Comparison of ENCODE assay signal across 26 mouse cellular contexts in genomic region chr13:15380081-15380480, GRCm38 (mm10).
DNase-seq lines count a peak whose midpoint lies in the region; ATAC-seq and TF ChIP-seq lines count a peak whose summit lies in the region.
"Had no signal": no experiment of that assay in that cellular context is flagged by ENCODE, and none has a peak within 500 bp of the region (broad histone marks: within the 10 kb centered on the region; RNA-seq: fewer than 3 reads in every experiment).

No protein-coding gene starts in this region.

- no peaks in the 10 kb centered on the region for H3K36me3 ChIP-seq in hindbrain, postnatal 0 days (ENCODE audit: insufficient read depth, low read length)
- H3K36me3 ChIP-seq in hindbrain, embryonic 13.5 days: no peaks in the 10 kb centered on the region
- H3K36me3 ChIP-seq: embryonic facial prominence, embryonic 12.5 days; G1E; hindbrain, embryonic 10.5 days; intestine, embryonic 15.5 days; limb, embryonic 13.5 days; liver, embryonic 12.5 days; midbrain, embryonic 12.5 days had no signal

- TF ChIP-seq CTCF in hindbrain, postnatal 0 days (IDR thresholded peaks at IDR 0.05; ENCODE audit: low read depth): no peak

- no peak overlapping the region for H3K9ac ChIP-seq in hindbrain, postnatal 0 days (replicated peaks; ENCODE audit: low read length)
- H3K9ac ChIP-seq in hindbrain, embryonic 13.5 days: no peak overlapping the region
- H3K9ac ChIP-seq: embryonic facial prominence, embryonic 12.5 days; intestine, embryonic 15.5 days; limb, embryonic 13.5 days; liver, embryonic 12.5 days; liver, postnatal 0 days; midbrain, embryonic 12.5 days had no signal

- WGBS in hindbrain, postnatal 0 days: 66% methylated on average over 8 of the region's 8 CpGs
- WGBS in hindbrain, embryonic 13.5 days: 83% methylated on average over 8 of the region's 8 CpGs

- H3K4me3 ChIP-seq in hindbrain, postnatal 0 days (ENCODE audit: low read length): no peak overlapping the region
- no peak overlapping the region for H3K4me3 ChIP-seq in hindbrain, embryonic 13.5 days
- H3K4me3 ChIP-seq: embryonic facial prominence, embryonic 12.5 days; hindbrain, embryonic 10.5 days; intestine, embryonic 15.5 days; limb, embryonic 13.5 days; liver, embryonic 12.5 days; midbrain, embryonic 12.5 days had no signal

- no peaks in the 10 kb centered on the region for H3K9me3 ChIP-seq in hindbrain, postnatal 0 days (ENCODE audit: low read length)
- H3K9me3 ChIP-seq in hindbrain, embryonic 13.5 days: no peaks in the 10 kb centered on the region
- H3K9me3 ChIP-seq: embryonic facial prominence, embryonic 12.5 days; G1E; hindbrain, embryonic 10.5 days; intestine, embryonic 15.5 days; limb, embryonic 13.5 days; liver, embryonic 12.5 days; midbrain, embryonic 12.5 days had no signal

- ATAC-seq in hindbrain, postnatal 0 days: no peak
- no peak for ATAC-seq in hindbrain, embryonic 13.5 days (ENCODE audit: low FRiP score)
- ATAC-seq: hindbrain, embryonic 16.5 days; intestine, embryonic 15.5 days; liver, embryonic 12.5 days; liver, postnatal 0 days; lung, postnatal 0 days had no signal

- DNase-seq in cerebellum, postnatal 14 days: peak; percentile 38 to 51
- DNase-seq in cerebellum, postnatal 25 days: no peak
- DNase-seq in hindbrain, postnatal 0 days (ENCODE audit: low spot score): peak; percentile 62
- peak; percentile 9 for DNase-seq in lung, postnatal 10 days
- DNase-seq in lung, postnatal 14 days: no peak
- peak; percentile 9 for DNase-seq in right cerebral cortex, postnatal 4 days
- no peak for DNase-seq in right cerebral cortex, postnatal 36 days (ENCODE audit: low spot score in 2 of 2)
- DNase-seq: adrenal gland, adult 8-10 months; cerebellum, adult 9-10 months; gastrocnemius, postnatal 14 days; heart, postnatal 14 days; kidney, adult 2 months; kidney, postnatal 4 days; liver, postnatal 0 days; thymus, postnatal 4 days had no signal

- no peak overlapping the region for H3K4me2 ChIP-seq in hindbrain, postnatal 0 days (ENCODE audit: low read depth, low read length)
- no peak overlapping the region for H3K4me2 ChIP-seq in hindbrain, embryonic 13.5 days
- H3K4me2 ChIP-seq: embryonic facial prominence, embryonic 12.5 days; intestine, embryonic 15.5 days; limb, embryonic 13.5 days; liver, embryonic 12.5 days; midbrain, embryonic 12.5 days had no signal

- no peaks in the 10 kb centered on the region for H3K27me3 ChIP-seq in hindbrain, postnatal 0 days (ENCODE audit: insufficient read depth, low read length)
- no peaks in the 10 kb centered on the region for H3K27me3 ChIP-seq in hindbrain, embryonic 13.5 days
- H3K27me3 ChIP-seq: embryonic facial prominence, embryonic 12.5 days; intestine, embryonic 15.5 days; limb, embryonic 13.5 days; liver, embryonic 12.5 days; midbrain, embryonic 12.5 days had no signal

- H3K4me1 ChIP-seq in hindbrain, postnatal 0 days (ENCODE audit: insufficient read depth, low read length): no peaks in the 10 kb centered on the region
- no peaks in the 10 kb centered on the region for H3K4me1 ChIP-seq in hindbrain, embryonic 13.5 days (replicated peaks)
- H3K4me1 ChIP-seq: embryonic facial prominence, embryonic 12.5 days; hindbrain, embryonic 10.5 days; intestine, embryonic 15.5 days; limb, embryonic 13.5 days; liver, embryonic 12.5 days; midbrain, embryonic 12.5 days had no signal

- no peak overlapping the region for H3K27ac ChIP-seq in hindbrain, postnatal 0 days
- no peak overlapping the region for H3K27ac ChIP-seq in hindbrain, embryonic 13.5 days
- H3K27ac ChIP-seq: embryonic facial prominence, embryonic 12.5 days; hindbrain, embryonic 10.5 days; intestine, embryonic 15.5 days; kidney, postnatal 0 days; limb, embryonic 13.5 days; liver, embryonic 12.5 days; midbrain, embryonic 12.5 days had no signal

Comparison
In these comparisons a context has a peak if more than half of its experiments do, and no peak if none do; other contexts are left out.
1. DNase-seq: peak in cerebellum, postnatal 14 days (2 of 2), hindbrain, postnatal 0 days (single experiment), lung, postnatal 10 days (single experiment) and right cerebral cortex, postnatal 4 days (single experiment); none in cerebellum, postnatal 25 days (0 of 2), lung, postnatal 14 days (single experiment) and right cerebral cortex, postnatal 36 days (0 of 2).